Mouse (Mus musculus): ENCODE measurements at regions not wholly inside any gene's neighbourhood (a gene's known extent, or its start where the extent isn't known, plus 50 kb on each side); places are given as distances from the start of the nearest gene placed in this dataset.
A peak's percentile ranks its signal among the peaks of the same experiment; 100 is the strongest.

GRCm38 (mm10) chr7:53018094-53018493 is 1002.6 kb upstream of the 1700015G11Rik start:
- DNase-seq (ENCODE audit: low read depth, low spot score) = no peak

GRCm38 (mm10) chr7:53017579-53017978 is 1002.1 kb upstream of the 1700015G11Rik start:
- DNase-seq (ENCODE audit: low read depth, low spot score) = peak; percentile 20

Measured in brain, embryonic 18.5 days (tissue).